Mouse (Mus musculus): ENCODE results near the gene Rbfox2.

- TF ChIP-seq CTCF (IDR thresholded peaks at IDR 0.05; ENCODE audit: low read depth) (no peak), EP300 (IDR thresholded peaks at IDR 0.05; ENCODE audit: low read depth) (no peak)
Observed at GRCm38 (mm10) chr15:77142787-77143186, 164.0 kb downstream of the Rbfox2 start.

All from liver, embryonic 14.5 days (tissue).